In genomic region chr13:4431129-4431528, GRCm38 (mm10) we compare ENCODE assay signal across 23 mouse cellular contexts. TPM values are rescaled to one million over a fixed set of nuclear protein-coding genes. Genes with fewer than 3 reads are reported as not detected.
"Had no signal": no experiment of that assay in that cellular context is flagged by ENCODE, and none has a peak within 500 bp of the region (broad histone marks: within the 10 kb centered on the region; RNA-seq: fewer than 3 reads in every experiment).

No protein-coding gene starts in this region.

- H3K9me3 ChIP-seq: midbrain, embryonic 10.5 days; midbrain, embryonic 12.5 days; neural tube, embryonic 13.5 days; neural tube, embryonic 15.5 days had no signal

- H3K27me3 ChIP-seq: midbrain, embryonic 12.5 days; neural tube, embryonic 13.5 days; neural tube, embryonic 15.5 days had no signal

- H3K4me2 ChIP-seq: lung, embryonic 14.5 days; midbrain, embryonic 12.5 days; neural tube, embryonic 13.5 days; neural tube, embryonic 15.5 days had no signal

- DNase-seq: lung, embryonic 14.5 days; lung, postnatal 10 days; lung, postnatal 4 days; midbrain, embryonic 14.5 days; retina, postnatal 1 day; right cerebral cortex, adult 18-20 months; right cerebral cortex, postnatal 25 days; right cerebral cortex, postnatal 4 days; spleen, adult 18-20 months; thymus, adult 18-20 months; thymus, postnatal 14 days; thymus, postnatal 36 days had no signal

- H3K4me1 ChIP-seq: midbrain, embryonic 10.5 days; midbrain, embryonic 12.5 days; neural tube, embryonic 13.5 days; neural tube, embryonic 15.5 days had no signal

- H3K36me3 ChIP-seq: midbrain, embryonic 10.5 days; midbrain, embryonic 12.5 days; neural tube, embryonic 13.5 days; neural tube, embryonic 15.5 days had no signal

- ATAC-seq: midbrain, embryonic 16.5 days had no signal

- H3K27ac ChIP-seq: midbrain, embryonic 10.5 days; midbrain, embryonic 12.5 days; neural tube, embryonic 13.5 days; neural tube, embryonic 15.5 days had no signal

- H3K9ac ChIP-seq: lung, embryonic 14.5 days; midbrain, embryonic 12.5 days; neural tube, embryonic 13.5 days; neural tube, embryonic 15.5 days had no signal

- H3K4me3 ChIP-seq: midbrain, embryonic 10.5 days; midbrain, embryonic 12.5 days; myocyte; neural tube, embryonic 13.5 days; neural tube, embryonic 15.5 days had no signal

RNA-seq across cellular contexts. Expression of gene Akr1c6, which starts 3.0 kb away (rescaled TPM):
- polyA plus RNA-seq: lung, embryonic 14.5 days; lung, embryonic 16.5 days; midbrain, embryonic 10.5 days; midbrain, embryonic 12.5 days; midbrain, embryonic 14.5 days; midbrain, embryonic 16.5 days; myocyte; neural tube, embryonic 11.5 days; neural tube, embryonic 13.5 days; neural tube, embryonic 15.5 days; small intestine, adult 2 months; stomach, embryonic 14.5 days; thymus, postnatal 0 days had no signal
